Mouse (Mus musculus): ENCODE measurements at regions not wholly inside any gene's neighbourhood (a gene's known extent, or its start where the extent isn't known, plus 50 kb on each side); places are given as distances from the start of the nearest gene placed in this dataset.

DNA sequence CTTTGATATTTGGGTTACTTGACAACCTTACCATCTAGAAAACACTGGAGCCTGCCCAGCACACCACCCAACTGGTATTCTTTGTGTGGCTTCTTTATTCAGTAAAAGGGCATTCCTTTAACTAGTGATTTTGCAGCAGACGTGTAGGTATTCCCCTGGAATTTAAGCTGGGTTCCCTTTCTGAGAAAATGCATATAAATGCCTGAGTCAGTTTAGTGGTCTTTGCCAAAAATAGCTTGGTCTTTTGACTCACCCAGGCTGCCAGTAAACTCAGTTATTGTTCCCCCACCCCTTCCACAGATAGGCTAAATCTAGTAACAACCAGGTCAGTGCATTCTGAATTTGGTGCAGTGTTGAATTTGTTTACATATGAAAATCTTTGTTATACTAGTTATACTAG lies 450.6 kb downstream of the Gm7489 start:
- Histone ChIP-seq H3K4me1 (ENCODE audit: control insufficient read depth, insufficient read depth, low read length) (no peaks in the 10 kb centered on the region), H3K9me3 (replicated peaks; ENCODE audit: control insufficient read depth, low read length) (no peaks in the 10 kb centered on the region), H3K27me3 (ENCODE audit: control insufficient read depth, insufficient read depth, low read length) (no peaks in the 10 kb centered on the region), H3K4me3 (ENCODE audit: low read depth, low read length) (no peak overlapping the region), H3K27ac (replicated peaks; ENCODE audit: low read depth, low read length) (no peak overlapping the region), H3K4me2 (ENCODE audit: low read depth, low read length) (no peak overlapping the region), H3K9ac (replicated peaks; ENCODE audit: low read length) (no peak overlapping the region), H3K36me3 (replicated peaks; ENCODE audit: control insufficient read depth, insufficient read depth, low read depth, low read length) (no peaks in the 10 kb centered on the region)
- 54% methylated on average over 1 of the region's 1 CpGs for WGBS
- ATAC-seq (replicated peaks; ENCODE audit: insufficient number of reproducible peaks, low FRiP score, low TSS enrichment, low read depth), result no peak
- DNase-seq (ENCODE audit: low spot score), result no peak

- no peak overlapping the region for H3K9ac ChIP-seq (replicated peaks; ENCODE audit: low read length)
- WGBS, result 73% methylated on average over 3 of the region's 3 CpGs
- DNase-seq (ENCODE audit: low spot score) (peak; percentile 35), ATAC-seq (replicated peaks; ENCODE audit: insufficient number of reproducible peaks, low FRiP score, low TSS enrichment, low read depth) (no peak)
- no peak overlapping the region for H3K4me2 ChIP-seq (ENCODE audit: low read depth, low read length)
- no peaks in the 10 kb centered on the region for H3K9me3 ChIP-seq (replicated peaks; ENCODE audit: control insufficient read depth, low read length)
- H3K36me3 ChIP-seq (replicated peaks; ENCODE audit: control insufficient read depth, insufficient read depth, low read depth, low read length), result no peaks in the 10 kb centered on the region
- H3K27ac ChIP-seq (replicated peaks; ENCODE audit: low read depth, low read length), result no peak overlapping the region
- H3K4me1 ChIP-seq (ENCODE audit: control insufficient read depth, insufficient read depth, low read length), result no peaks in the 10 kb centered on the region
- no peak overlapping the region for H3K4me3 ChIP-seq (ENCODE audit: low read depth, low read length)
- H3K27me3 ChIP-seq (ENCODE audit: control insufficient read depth, insufficient read depth, low read length), result no peaks in the 10 kb centered on the region
These were observed 469.0 kb downstream of the Gm7489 start for GRCm38 (mm10) chr15:54353753-54354152.

DNA sequence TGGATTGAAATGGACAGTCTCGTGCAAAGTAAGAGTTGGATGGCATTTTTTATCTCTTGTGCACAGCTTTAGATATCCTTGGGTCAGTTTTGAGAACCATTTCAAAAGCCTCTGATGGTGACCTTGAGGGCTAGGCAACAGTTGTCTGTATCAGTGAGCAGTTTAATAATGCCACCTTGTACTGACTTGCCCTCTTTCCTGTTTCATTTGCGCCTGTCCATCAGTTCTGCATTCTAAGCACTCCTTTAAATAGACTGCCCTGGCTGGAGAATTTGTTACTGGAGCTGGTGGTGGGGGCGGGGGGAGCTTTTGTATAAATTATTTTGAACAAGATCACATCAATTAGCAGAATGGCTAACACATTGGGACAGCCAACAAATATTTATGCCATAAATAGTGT lies 474.0 kb downstream of the Gm7489 start:
- Histone ChIP-seq H3K4me2 (ENCODE audit: low read depth, low read length) (no peak overlapping the region), H3K9me3 (replicated peaks; ENCODE audit: control insufficient read depth, low read length) (no peaks in the 10 kb centered on the region), H3K4me3 (ENCODE audit: low read depth, low read length) (no peak overlapping the region), H3K27ac (replicated peaks; ENCODE audit: low read depth, low read length) (no peak overlapping the region), H3K4me1 (ENCODE audit: control insufficient read depth, insufficient read depth, low read length) (no peaks in the 10 kb centered on the region), H3K9ac (replicated peaks; ENCODE audit: low read length) (no peak overlapping the region), H3K36me3 (replicated peaks; ENCODE audit: control insufficient read depth, insufficient read depth, low read depth, low read length) (no peaks in the 10 kb centered on the region), H3K27me3 (ENCODE audit: control insufficient read depth, insufficient read depth, low read length) (no peaks in the 10 kb centered on the region)
- ATAC-seq (replicated peaks; ENCODE audit: insufficient number of reproducible peaks, low FRiP score, low TSS enrichment, low read depth), result no peak
- 70% methylated on average over 3 of the region's 3 CpGs for WGBS
- DNase-seq (ENCODE audit: low spot score), result no peak
